Mouse (Mus musculus): Measurements from ENCODE around the gene Myog. TPM values are rescaled to one million over a fixed set of nuclear protein-coding genes. Genes with fewer than 3 reads are reported as not detected.

Gene Myog
- polyA plus RNA-seq, 1 experiment from 2014 or later, result 0.32 TPM

DNA sequence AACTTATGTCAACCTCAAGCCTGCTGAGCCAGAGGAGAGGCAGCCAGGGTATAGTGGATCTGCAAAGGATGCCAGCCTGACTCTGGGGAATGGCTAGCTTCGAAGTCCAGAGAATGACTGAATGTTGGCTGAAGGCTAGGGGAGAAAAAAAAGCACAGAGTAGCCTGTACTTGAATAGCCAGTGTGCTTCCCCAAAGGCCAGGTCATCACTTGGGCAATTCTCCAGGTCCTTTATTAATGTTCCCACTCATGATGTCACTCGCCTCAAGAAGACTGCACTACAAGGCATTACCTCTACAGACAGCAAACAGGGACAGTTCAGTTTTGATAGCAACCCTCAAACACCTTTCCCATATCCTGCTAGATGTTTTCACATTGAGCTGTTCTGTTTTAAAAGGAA lies 20.5 kb downstream of the Myog start:
- Histone ChIP-seq H3K27me3 (replicated peaks; ENCODE audit: control insufficient read depth, insufficient read depth, low read length) (no peaks in the 10 kb centered on the region), H3K4me1 (ENCODE audit: control insufficient read depth, insufficient read depth, low read length) (no peaks in the 10 kb centered on the region), H3K9me3 (ENCODE audit: control insufficient read depth, low read length) (no peaks in the 10 kb centered on the region), H3K36me3 (ENCODE audit: control insufficient read depth, insufficient read depth, low read length) (no peaks in the 10 kb centered on the region), H3K9ac (ENCODE audit: low read depth, low read length) (no peak overlapping the region), H3K4me2 (ENCODE audit: low read depth, low read length) (no peak overlapping the region), H3K27ac (ENCODE audit: low read length) (no peak overlapping the region), H3K4me3 (ENCODE audit: low read length) (no peak overlapping the region)
- WGBS, result 84% methylated on average over 2 of the region's 2 CpGs
- no peak for ATAC-seq

DNA sequence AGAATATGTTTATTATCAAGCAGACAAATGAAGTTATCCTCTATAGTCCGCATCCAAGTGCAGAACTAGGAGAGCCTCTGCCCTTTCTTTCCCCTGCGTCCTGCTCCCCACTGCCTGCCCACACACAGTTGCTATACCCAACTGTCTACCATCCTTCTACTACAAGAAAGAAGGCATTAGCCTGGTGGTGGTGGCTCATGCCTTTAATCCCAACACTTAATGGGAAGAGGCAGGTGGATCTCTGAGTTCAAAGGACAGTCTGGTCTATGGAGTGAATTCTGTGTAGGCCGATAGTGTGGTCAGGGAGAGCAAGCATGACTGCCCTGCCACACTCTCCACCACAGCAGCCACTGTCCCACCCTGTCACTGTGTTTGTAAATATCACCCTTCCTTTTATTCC lies 20.9 kb downstream of the Myog start:
- Histone ChIP-seq H3K4me1 (ENCODE audit: control insufficient read depth, insufficient read depth, low read length) (no peaks in the 10 kb centered on the region), H3K36me3 (ENCODE audit: control insufficient read depth, insufficient read depth, low read length) (no peaks in the 10 kb centered on the region), H3K9me3 (ENCODE audit: control insufficient read depth, low read length) (no peaks in the 10 kb centered on the region), H3K4me2 (ENCODE audit: low read depth, low read length) (no peak overlapping the region), H3K27ac (ENCODE audit: low read length) (no peak overlapping the region), H3K27me3 (replicated peaks; ENCODE audit: control insufficient read depth, insufficient read depth, low read length) (no peaks in the 10 kb centered on the region), H3K9ac (ENCODE audit: low read depth, low read length) (no peak overlapping the region), H3K4me3 (ENCODE audit: low read length) (no peak overlapping the region)
- WGBS, result 95% methylated on average over 3 of the region's 3 CpGs
- ATAC-seq, result no peak

DNA sequence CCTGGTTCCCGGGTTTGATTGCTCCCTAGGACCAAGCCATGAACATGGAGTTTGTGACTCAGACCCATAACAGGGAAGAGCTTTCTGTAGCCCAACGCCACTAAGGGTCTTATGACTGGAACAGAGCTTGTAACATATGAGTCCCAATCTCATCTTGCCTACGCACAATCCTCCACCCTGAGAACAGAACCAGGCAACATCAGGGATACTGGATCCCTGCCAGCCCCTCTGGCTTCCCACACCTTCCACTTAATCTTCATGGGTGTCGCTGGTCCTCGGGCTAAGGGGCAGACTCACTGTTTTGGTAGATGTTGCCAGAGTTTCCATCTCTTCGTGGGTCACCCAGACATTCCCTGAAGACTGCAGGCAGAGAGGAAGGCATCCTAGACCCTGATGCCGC lies 22.0 kb downstream of the Myog start:
- H3K4me2 ChIP-seq (ENCODE audit: low read depth, low read length), result no peak overlapping the region
- ATAC-seq, result no peak
- H3K9ac ChIP-seq (ENCODE audit: low read depth, low read length), result no peak overlapping the region
- H3K4me1 ChIP-seq (ENCODE audit: control insufficient read depth, insufficient read depth, low read length), result no peaks in the 10 kb centered on the region
- no peak overlapping the region for H3K27ac ChIP-seq (ENCODE audit: low read length)
- H3K9me3 ChIP-seq (ENCODE audit: control insufficient read depth, low read length), result no peaks in the 10 kb centered on the region
- 92% methylated on average over 7 of the region's 7 CpGs for WGBS
- H3K27me3 ChIP-seq (replicated peaks; ENCODE audit: control insufficient read depth, insufficient read depth, low read length), result no peaks in the 10 kb centered on the region
- no peak overlapping the region for H3K4me3 ChIP-seq (ENCODE audit: low read length)
- no peaks in the 10 kb centered on the region for H3K36me3 ChIP-seq (ENCODE audit: control insufficient read depth, insufficient read depth, low read length)

DNA sequence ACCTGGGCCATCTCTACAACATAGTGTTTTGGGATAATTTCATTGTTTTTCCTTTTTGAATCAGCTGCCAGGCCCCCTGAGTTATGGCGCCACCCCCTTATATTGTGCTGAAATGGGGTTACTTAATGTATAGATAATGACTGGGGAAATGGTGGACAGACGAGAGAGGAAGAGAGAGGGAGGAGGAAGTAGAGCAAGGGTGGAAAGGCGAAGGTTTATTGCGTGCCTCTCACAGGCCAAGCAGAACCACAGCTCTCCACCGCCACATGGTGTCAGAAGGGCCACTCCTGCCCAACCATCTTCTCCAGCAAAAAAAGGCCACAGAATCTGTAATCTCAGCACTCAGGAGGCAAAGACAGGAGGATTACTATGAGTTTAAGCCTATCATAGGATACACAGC lies 25.4 kb downstream of the Myog start:
- H3K4me1 ChIP-seq (ENCODE audit: control insufficient read depth, insufficient read depth, low read length), result no peaks in the 10 kb centered on the region
- no peak overlapping the region for H3K4me3 ChIP-seq (ENCODE audit: low read length)
- no peaks in the 10 kb centered on the region for H3K9me3 ChIP-seq (ENCODE audit: control insufficient read depth, low read length)
- 84% methylated on average over 5 of the region's 5 CpGs for WGBS
- H3K27me3 ChIP-seq (replicated peaks; ENCODE audit: control insufficient read depth, insufficient read depth, low read length), result no peaks in the 10 kb centered on the region
- H3K27ac ChIP-seq (ENCODE audit: low read length), result no peak overlapping the region
- no peak overlapping the region for H3K9ac ChIP-seq (ENCODE audit: low read depth, low read length)
- H3K4me2 ChIP-seq (ENCODE audit: low read depth, low read length), result no peak overlapping the region
- no peaks in the 10 kb centered on the region for H3K36me3 ChIP-seq (ENCODE audit: control insufficient read depth, insufficient read depth, low read length)
- ATAC-seq, result no peak

DNA sequence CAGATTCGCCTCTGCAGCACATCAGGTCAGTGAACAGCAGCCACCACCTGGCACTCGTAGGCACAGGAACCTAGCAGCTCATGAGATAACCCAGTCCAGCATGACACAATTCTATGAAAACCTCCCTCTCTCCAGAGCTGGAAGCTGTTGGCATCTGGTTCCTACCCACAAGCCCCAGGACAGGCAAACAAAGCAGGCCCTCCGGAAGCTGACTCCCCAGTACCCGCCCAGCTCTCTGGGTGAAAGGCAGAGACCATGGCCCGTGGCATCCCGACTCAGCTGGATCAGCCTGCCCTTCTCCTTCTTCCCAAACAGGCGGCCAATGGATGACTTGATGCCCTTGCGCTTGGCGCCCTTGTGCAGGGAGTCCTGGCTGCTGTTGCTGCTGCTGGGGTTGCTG lies 26.6 kb downstream of the Myog start:
- H3K9me3 ChIP-seq (ENCODE audit: control insufficient read depth, low read length), result no peaks in the 10 kb centered on the region
- no peak overlapping the region for H3K9ac ChIP-seq (ENCODE audit: low read depth, low read length)
- no peaks in the 10 kb centered on the region for H3K27me3 ChIP-seq (replicated peaks; ENCODE audit: control insufficient read depth, insufficient read depth, low read length)
- WGBS, result 84% methylated on average over 9 of the region's 9 CpGs
- no peaks in the 10 kb centered on the region for H3K4me1 ChIP-seq (ENCODE audit: control insufficient read depth, insufficient read depth, low read length)
- ATAC-seq, result no peak
- no peak overlapping the region for H3K4me3 ChIP-seq (ENCODE audit: low read length)
- H3K36me3 ChIP-seq (ENCODE audit: control insufficient read depth, insufficient read depth, low read length), result no peaks in the 10 kb centered on the region
- no peak overlapping the region for H3K4me2 ChIP-seq (ENCODE audit: low read depth, low read length)
- no peak overlapping the region for H3K27ac ChIP-seq (ENCODE audit: low read length)

DNA sequence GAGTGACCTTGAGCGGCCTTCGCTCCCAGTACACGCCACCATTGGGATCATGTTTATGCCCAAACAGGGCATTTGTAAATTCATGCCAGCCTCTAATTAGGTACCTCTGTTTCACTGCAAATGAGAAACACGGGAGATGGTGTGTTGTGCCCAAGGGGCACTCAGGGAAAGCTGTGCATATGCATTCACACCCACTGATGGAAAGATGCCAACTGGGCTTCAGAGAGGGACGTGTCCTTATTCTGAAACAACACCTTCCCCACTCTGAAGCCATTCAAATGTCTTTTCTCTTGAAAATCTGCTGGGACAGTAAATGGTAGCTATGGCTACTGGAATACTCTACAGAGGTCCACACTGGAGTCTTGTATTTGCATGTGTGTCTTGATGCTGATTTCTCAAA lies 28.5 kb downstream of the Myog start:
- Histone ChIP-seq H3K27ac (ENCODE audit: low read length) (no peak overlapping the region), H3K9me3 (ENCODE audit: control insufficient read depth, low read length) (no peaks in the 10 kb centered on the region), H3K4me1 (ENCODE audit: control insufficient read depth, insufficient read depth, low read length) (no peaks in the 10 kb centered on the region), H3K9ac (ENCODE audit: low read depth, low read length) (no peak overlapping the region), H3K27me3 (replicated peaks; ENCODE audit: control insufficient read depth, insufficient read depth, low read length) (no peaks in the 10 kb centered on the region), H3K4me2 (ENCODE audit: low read depth, low read length) (no peak overlapping the region), H3K36me3 (ENCODE audit: control insufficient read depth, insufficient read depth, low read length) (no peaks in the 10 kb centered on the region), H3K4me3 (ENCODE audit: low read length) (no peak overlapping the region)
- ATAC-seq, result no peak
- 86% methylated on average over 5 of the region's 5 CpGs for WGBS

DNA sequence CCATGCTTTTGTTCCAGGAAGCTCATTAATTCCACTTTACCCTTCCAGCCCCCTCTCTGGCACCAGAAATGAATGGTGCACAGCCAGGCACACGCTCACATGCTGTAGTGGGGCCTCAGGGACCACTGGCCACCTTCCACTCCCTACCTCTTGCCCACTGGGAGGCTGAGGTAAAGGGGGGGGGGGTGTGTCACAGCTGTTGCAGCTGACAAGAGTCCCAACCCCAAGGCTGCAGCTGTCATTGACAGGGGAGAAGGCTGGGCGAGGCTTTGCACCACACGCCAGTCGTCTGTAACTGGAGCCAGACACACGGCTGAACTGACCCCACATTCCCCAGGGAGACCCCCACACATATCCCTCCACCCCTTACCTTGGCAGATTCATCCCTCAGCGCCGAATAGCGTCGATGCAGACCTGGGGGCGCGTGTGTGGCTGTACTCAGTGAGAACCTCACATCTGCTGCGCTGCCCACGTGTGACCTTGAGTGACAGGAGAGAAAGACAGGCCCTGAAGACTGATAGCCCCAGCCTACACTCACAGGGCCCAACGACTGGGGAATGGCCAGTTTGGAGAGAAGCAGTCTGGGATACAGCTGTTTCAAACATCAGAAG lies 31.0 kb downstream of the Myog start:
- H3K4me3 ChIP-seq (ENCODE audit: low read length), result no peak overlapping the region
- H3K9me3 ChIP-seq (ENCODE audit: control insufficient read depth, low read length), result no peaks in the 10 kb centered on the region
- no peaks in the 10 kb centered on the region for H3K36me3 ChIP-seq (ENCODE audit: control insufficient read depth, insufficient read depth, low read length)
- ATAC-seq, result no peak
- H3K27me3 ChIP-seq (replicated peaks; ENCODE audit: control insufficient read depth, insufficient read depth, low read length), result no peaks in the 10 kb centered on the region
- H3K27ac ChIP-seq (ENCODE audit: low read length), result no peak overlapping the region
- H3K9ac ChIP-seq (ENCODE audit: low read depth, low read length), result no peak overlapping the region
- H3K4me2 ChIP-seq (ENCODE audit: low read depth, low read length), result no peak overlapping the region
- H3K4me1 ChIP-seq (ENCODE audit: control insufficient read depth, insufficient read depth, low read length), result no peaks in the 10 kb centered on the region
- 54% methylated on average over 14 of the region's 14 CpGs for WGBS

DNA sequence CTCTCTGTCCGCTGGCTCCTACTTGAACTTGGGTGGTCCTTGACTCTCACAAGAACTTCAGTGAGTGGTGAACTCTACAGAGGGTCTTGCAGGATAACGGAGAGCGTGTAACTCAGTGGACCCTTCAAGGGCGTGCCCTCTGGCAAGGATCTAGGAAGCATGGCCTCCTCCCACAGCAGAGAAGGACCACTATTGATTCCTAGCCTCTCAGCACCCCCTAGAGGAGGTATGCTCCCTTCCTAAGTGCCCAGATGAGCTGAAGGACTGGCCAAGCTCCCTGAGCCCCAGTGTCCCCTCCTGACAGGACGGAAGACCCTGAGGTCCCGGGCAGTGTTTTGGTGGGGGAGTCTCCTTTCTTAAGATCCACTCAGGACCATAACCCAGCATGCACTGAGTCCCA lies 32.8 kb downstream of the Myog start:
- H3K27ac ChIP-seq (ENCODE audit: low read length), result no peak overlapping the region
- H3K4me1 ChIP-seq (ENCODE audit: control insufficient read depth, insufficient read depth, low read length), result no peaks in the 10 kb centered on the region
- no peak overlapping the region for H3K9ac ChIP-seq (ENCODE audit: low read depth, low read length)
- WGBS, result 86% methylated on average over 6 of the region's 6 CpGs
- no peaks in the 10 kb centered on the region for H3K9me3 ChIP-seq (ENCODE audit: control insufficient read depth, low read length)
- ATAC-seq, result no peak
- no peaks in the 10 kb centered on the region for H3K27me3 ChIP-seq (replicated peaks; ENCODE audit: control insufficient read depth, insufficient read depth, low read length)
- no peak overlapping the region for H3K4me3 ChIP-seq (ENCODE audit: low read length)
- no peak overlapping the region for H3K4me2 ChIP-seq (ENCODE audit: low read depth, low read length)
- no peaks in the 10 kb centered on the region for H3K36me3 ChIP-seq (ENCODE audit: control insufficient read depth, insufficient read depth, low read length)

DNA sequence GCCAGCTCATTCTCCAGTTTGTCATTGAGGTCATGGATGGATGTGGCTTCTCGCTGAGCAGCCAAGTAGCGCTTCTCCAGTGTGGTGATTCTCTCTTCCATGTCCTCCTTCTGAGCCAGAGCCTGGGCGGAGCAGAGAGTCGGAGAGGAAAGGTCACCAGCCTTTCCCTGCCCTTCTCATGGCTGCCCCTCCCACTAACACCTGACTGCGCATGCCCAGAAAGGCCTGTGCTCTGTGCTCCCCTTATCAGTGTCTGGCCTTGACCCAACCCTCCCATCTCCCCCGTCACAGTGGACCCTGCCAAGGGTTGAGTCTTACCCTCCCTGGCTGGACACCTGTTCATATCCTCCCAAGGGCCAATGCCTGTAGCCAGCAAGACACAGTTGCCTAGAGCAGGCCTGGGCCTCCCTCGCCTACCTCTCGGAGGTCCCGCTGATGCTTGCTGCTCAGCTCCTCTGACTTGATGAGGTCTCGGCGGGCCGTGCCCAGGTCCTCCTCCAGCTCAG lies 37.1 kb downstream of the Myog start:
- H3K4me2 ChIP-seq (ENCODE audit: low read depth, low read length), result no peak overlapping the region
- H3K4me3 ChIP-seq (ENCODE audit: low read length), result no peak overlapping the region
- no peaks in the 10 kb centered on the region for H3K9me3 ChIP-seq (ENCODE audit: control insufficient read depth, low read length)
- no peak overlapping the region for H3K27ac ChIP-seq (ENCODE audit: low read length)
- H3K4me1 ChIP-seq (ENCODE audit: control insufficient read depth, insufficient read depth, low read length), result no peaks in the 10 kb centered on the region
- no peak for ATAC-seq
- no peak overlapping the region for H3K9ac ChIP-seq (ENCODE audit: low read depth, low read length)
- H3K36me3 ChIP-seq (ENCODE audit: control insufficient read depth, insufficient read depth, low read length), result no peaks in the 10 kb centered on the region
- 89% methylated on average over 12 of the region's 12 CpGs for WGBS
- H3K27me3 ChIP-seq (replicated peaks; ENCODE audit: control insufficient read depth, insufficient read depth, low read length), result no peaks in the 10 kb centered on the region

Data from intestine, embryonic 16.5 days (tissue).